Mouse (Mus musculus) left cerebral cortex, postnatal 36 days (tissue): ENCODE measurements at regions not wholly inside any gene's neighbourhood (a gene's known extent, or its start where the extent isn't known, plus 50 kb on each side); places are given as distances from the start of the nearest gene placed in this dataset.
"Not testable (repeated sequence)": the region's sequence is repeated elsewhere in the genome, so short reads cannot be mapped to it uniquely, and the experiment has no call there.

ENCODE experiments used
- DNase-seq, 2 experiments: peaks; one replicate each; pipeline ENCODE4 v3.0.0; 2021 to 2022; ENCODE audit warnings: low spot score in 2 of 2, mixed read lengths in 1 of 2
- intact Hi-C: fragments of 180-260 bp; cut with DNase I; formaldehyde crosslinking; loops from one replicate; pipeline ENCODE4 v1.15.1; 2025

GRCm38 (mm10) chr15:90882349-90882748 is 167.4 kb downstream of the Kif21a start:
- DNase-seq, intact Hi-C loops: not testable (repeated sequence)

GRCm38 (mm10) chr15:90869452-90869851 is 180.3 kb downstream of the Kif21a start:
- intact Hi-C loops, result no loop called here
- no peak for DNase-seq

GRCm38 (mm10) chr15:90853763-90854162 is 174.5 kb upstream of the Cpne8 start:
- intact Hi-C loops, result loop anchor here (2.0 kb wide), 1 partner anchor 61 kb away; no protein-coding TSS in a partner anchor

GRCm38 (mm10) chr15:90851991-90852390 is 172.8 kb upstream of the Cpne8 start:
- no peak for DNase-seq
- intact Hi-C loops, result no loop called here

More at GRCm38 (mm10) chr15:90853763-90854162, 174.5 kb upstream of the Cpne8 start:
- DNase-seq, result not testable (repeated sequence)

- DNase-seq, result no peak
- intact Hi-C loops, result loop anchor here (1.0 to 5.0 kb wide), 2 partner anchors 161 to 594 kb away; no protein-coding TSS in a partner anchor
Observed at GRCm38 (mm10) chr15:90841471-90841870, 162.2 kb upstream of the Cpne8 start.

- intact Hi-C loops, result no loop called here
Observed at GRCm38 (mm10) chr15:90835586-90835985, 156.4 kb upstream of the Cpne8 start.

GRCm38 (mm10) chr15:90827816-90828215 is 148.6 kb upstream of the Cpne8 start:
- DNase-seq, result no peak
- intact Hi-C loops, result no loop called here

More at GRCm38 (mm10) chr15:90835586-90835985, 156.4 kb upstream of the Cpne8 start:
- DNase-seq, result no peak

- no peak for DNase-seq
- intact Hi-C loops, result no loop called here
Observed at GRCm38 (mm10) chr15:90822306-90822705, 143.1 kb upstream of the Cpne8 start.

GRCm38 (mm10) chr15:90819949-90820655 is 140.9 kb upstream of the Cpne8 start:
- intact Hi-C loops, result no loop called here
- no peak for DNase-seq

- DNase-seq, result peak; percentile 13 to 15
- intact Hi-C loops, result no loop called here
Observed at GRCm38 (mm10) chr15:90818161-90818560, 138.9 kb upstream of the Cpne8 start.

- DNase-seq, result no peak
- intact Hi-C loops, result no loop called here
Observed at GRCm38 (mm10) chr15:90813907-90814306, 134.7 kb upstream of the Cpne8 start.

- DNase-seq, result no peak
- intact Hi-C loops, result no loop called here
Observed at GRCm38 (mm10) chr15:90810341-90810740, 131.1 kb upstream of the Cpne8 start.

GRCm38 (mm10) chr15:90808236-90808635 is 129.0 kb upstream of the Cpne8 start:
- intact Hi-C loops, result no loop called here
- DNase-seq, result no peak

- intact Hi-C loops, result no loop called here
- DNase-seq, result no peak
Observed at GRCm38 (mm10) chr15:90798056-90798455, 118.8 kb upstream of the Cpne8 start.

- DNase-seq, result no peak
- intact Hi-C loops, result no loop called here
Observed at GRCm38 (mm10) chr15:90789941-90790340, 110.7 kb upstream of the Cpne8 start.

GRCm38 (mm10) chr15:90784741-90785140 is 105.5 kb upstream of the Cpne8 start:
- intact Hi-C loops, result no loop called here

GRCm38 (mm10) chr15:90767521-90767920 is 88.3 kb upstream of the Cpne8 start:
- intact Hi-C loops, result no loop called here
- DNase-seq, result no peak

More at GRCm38 (mm10) chr15:90784741-90785140, 105.5 kb upstream of the Cpne8 start:
- DNase-seq, result no peak

- intact Hi-C loops, DNase-seq: not testable (repeated sequence)
Observed at GRCm38 (mm10) chr15:90764501-90764900, 85.3 kb upstream of the Cpne8 start.

GRCm38 (mm10) chr15:90733891-90734290 is 54.7 kb upstream of the Cpne8 start:
- intact Hi-C loops, result no loop called here

More at GRCm38 (mm10) chr15:90733891-90734290, 54.7 kb upstream of the Cpne8 start:
- no peak for DNase-seq
